In the genomic region with DNA sequence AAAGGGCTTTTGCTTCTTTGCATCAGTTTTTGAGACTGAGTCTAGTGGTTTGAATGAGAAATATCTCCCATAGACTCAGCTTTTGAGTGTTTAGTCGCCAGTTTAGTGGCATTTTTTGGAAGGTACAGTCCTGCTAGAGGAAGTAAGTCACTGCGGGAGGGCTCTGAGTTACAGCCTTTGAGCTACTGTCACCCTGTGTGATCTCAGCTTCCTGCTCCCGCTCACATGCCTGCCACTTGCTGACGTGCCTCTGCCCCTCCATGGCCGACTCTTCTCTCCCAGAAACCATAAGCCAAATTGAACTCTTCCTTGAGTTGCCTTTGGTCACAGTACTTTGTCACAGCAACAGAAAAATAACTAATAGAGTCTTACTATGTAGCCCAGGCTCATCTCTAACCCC, we compare ENCODE assay signal across 18 mouse cellular contexts. TPM values are rescaled to one million over a fixed set of nuclear protein-coding genes. Genes with fewer than 3 reads are reported as not detected.
A peak's percentile ranks its signal among the peaks of the same experiment; 100 is the strongest.
DNase-seq lines count a peak whose midpoint lies in the region; ATAC-seq lines count a peak whose summit lies in the region.
"Had no signal": no experiment of that assay in that cellular context is flagged by ENCODE, and none has a peak within 500 bp of the region (broad histone marks: within the 10 kb centered on the region; RNA-seq: fewer than 3 reads in every experiment).

No protein-coding gene starts in this region.

- ATAC-seq in hematopoietic stem cell, adult 5-6 weeks (replicated peaks in 1 of 2; ENCODE audit: insufficient read depth in 1 of 2, low FRiP score in 2 of 2, low TSS enrichment in 1 of 2, low read depth in 1 of 2, poor library complexity in 2 of 2, severe bottlenecking in 2 of 2), result peak; percentile 39 to 44; a peak in 2 of 4 replicates
- ATAC-seq: Patski had no signal

- DNase-seq in kidney, postnatal 14 days, result peak; percentile 10
- DNase-seq in kidney, adult 11 months, result no peak
- peak; percentile 30 for DNase-seq in naive thymus-derived CD4-positive, alpha-beta T cell, adult 2 months (ENCODE audit: low read depth)
- DNase-seq in spleen, postnatal 10 days (ENCODE audit: low spot score in 2 of 2), result no peak
- DNase-seq in urinary bladder, postnatal 4 days (ENCODE audit: low spot score in 2 of 2), result no peak
- DNase-seq in gastrocnemius, adult 18-20 months (ENCODE audit: low spot score), result no peak
- DNase-seq: adrenal gland, adult 2 months; cerebellum, adult 18-20 months; cerebellum, postnatal 25 days; embryo, embryonic 11 days; gastrocnemius, adult 2 months; heart, postnatal 10 days; kidney, adult 18-20 months; liver, embryonic 13.5 days; lung, adult 2 months; lung, postnatal 36 days had no signal

RNA-seq across cellular contexts. Expression of gene Gsdme, which starts 40.7 kb away (rescaled TPM):
- total RNA-seq in hematopoietic stem cell, adult 5-6 weeks (2017), result 10.1 and 19.9 TPM in 2 replicates
- under 1 TPM; 0.14 to 0.69 TPM for total RNA-seq in gastrocnemius, adult 18-20 months (2021)

Comparison
In these comparisons a context has a peak if more than half of its experiments do, and no peak if none do; other contexts are left out.
1. DNase-seq: peak in kidney, postnatal 14 days (single experiment) and naive thymus-derived CD4-positive, alpha-beta T cell, adult 2 months (single experiment); none in kidney, adult 11 months (single experiment), spleen, postnatal 10 days (0 of 2), urinary bladder, postnatal 4 days (0 of 2) and gastrocnemius, adult 18-20 months (single experiment).